Mouse (Mus musculus) hindbrain, embryonic 14.5 days (tissue): ENCODE measurements around the gene Rngtt. TPM values are rescaled to one million over a fixed set of nuclear protein-coding genes. Genes with fewer than 3 reads are reported as not detected.
"Not testable (repeated sequence)": the region's sequence is repeated elsewhere in the genome, so short reads cannot be mapped to it uniquely, and the experiment has no call there.

ENCODE experiments used
- ATAC-seq: fragments of 200-750 bp; cut with Nextera tagmentation; 2 replicates; pipeline ENCODE4 v1.8.0; 2017; ENCODE audit warnings: moderate number of reproducible peaks, mild to moderate bottlenecking, moderate TSS enrichment, moderate library complexity; ENCODE audit not compliant: low FRiP score
- DNase-seq: peaks from one replicate; pipeline ENCODE4 v3.0.0-alpha.2; 2015; ENCODE audit warnings: low spot score
- H3K27ac ChIP-seq: fragments of 300-500 bp; sonication (generic); 2 replicates; pipeline ENCODE4 v1.5.1; 2014; ENCODE audit warnings: mild to moderate bottlenecking, moderate library complexity
- H3K27me3 ChIP-seq: fragments of 300-500 bp; sonication (generic); 2 replicates; pipeline ENCODE4 v1.6.1; 2014; ENCODE audit warnings: mild to moderate bottlenecking, low read length, mixed read lengths; ENCODE audit not compliant: control insufficient read depth, insufficient read depth
- H3K36me3 ChIP-seq: fragments of 300-500 bp; sonication (generic); replicated peaks from 2 replicates; pipeline ENCODE4 v1.6.1; 2014; ENCODE audit not compliant: control insufficient read depth, insufficient read depth
- H3K4me1 ChIP-seq: fragments of 300-500 bp; sonication (generic); replicated peaks from 2 replicates; pipeline ENCODE4 v1.6.1; 2014; ENCODE audit warnings: antibody characterized with exemption, low read length, mixed read lengths; ENCODE audit not compliant: control insufficient read depth, insufficient read depth
- H3K4me2 ChIP-seq: fragments of 300-500 bp; sonication (generic); replicated peaks from 2 replicates; pipeline ENCODE4 v1.6.1; 2014; ENCODE audit warnings: mild to moderate bottlenecking, moderate library complexity
- H3K4me3 ChIP-seq: fragments of 300-500 bp; sonication (generic); replicated peaks from 2 replicates; pipeline ENCODE4 v1.5.1; 2014; ENCODE audit warnings: mild to moderate bottlenecking, low read length
- H3K9ac ChIP-seq: fragments of 300-500 bp; sonication (generic); 2 replicates; pipeline ENCODE4 v1.6.1; 2014
- H3K9me3 ChIP-seq: fragments of 300-500 bp; sonication (generic); 2 replicates; pipeline ENCODE4 v1.6.1; 2016; ENCODE audit warnings: low read length; ENCODE audit not compliant: control insufficient read depth
- WGBS: fragments of 180-500 bp; shearing (Covaris S2); extraction: QIAGEN DNeasy Blood & Tissue Kit; methylation state at CpG from one replicate; pipeline ENCODE4 v1.1.7; 2014; 5-methylcytosine and 5-hydroxymethylcytosine counted together
- polyA plus RNA-seq: library from polyadenylated mRNA; unstranded; fragments of >200 nt; fragmentation: Nextera tagmentation; extraction: Ambion mirVana; gene quantifications from 2 replicates; pipeline ENCODE4 v1.2.1, GENCODE M21; 2014

Gene Rngtt
- polyA plus RNA-seq, 1 experiment from 2014 or later, result 26.5 TPM

- no peak overlapping the region for H3K4me2 ChIP-seq
- H3K4me1 ChIP-seq, result no peaks in the 10 kb centered on the region; the same call in 1 of the 2 replicates
- 71% methylated on average over 4 of the region's 4 CpGs for WGBS
- H3K36me3 ChIP-seq, result no peaks in the 10 kb centered on the region
- H3K9ac ChIP-seq, result no peak overlapping the region
- no peaks in the 10 kb centered on the region for H3K27me3 ChIP-seq
- ATAC-seq (no peak), DNase-seq (no peak)
- H3K9me3 ChIP-seq, result no peaks in the 10 kb centered on the region
- H3K27ac ChIP-seq, result no peak overlapping the region
- H3K4me3 ChIP-seq, result no peak overlapping the region
Observed at GRCm38 (mm10) chr4:33413791-33414190, 103.7 kb downstream of the Rngtt start.

GRCm38 (mm10) chr4:33414781-33415180, 104.7 kb downstream of the Rngtt start:
- no peaks in the 10 kb centered on the region for H3K36me3 ChIP-seq
- no peak for ATAC-seq
- 50% methylated on average over 4 of the region's 4 CpGs for WGBS

GRCm38 (mm10) chr4:33417391-33417790, 107.3 kb downstream of the Rngtt start:
- WGBS, result 92% methylated on average over 4 of the region's 4 CpGs
- no peak overlapping the region for H3K4me3 ChIP-seq
- H3K27me3 ChIP-seq, result no peaks in the 10 kb centered on the region
- no peak overlapping the region for H3K4me2 ChIP-seq
- no peak for DNase-seq
- H3K36me3 ChIP-seq, result no peaks in the 10 kb centered on the region
- no peak for ATAC-seq
- H3K9ac ChIP-seq, result no peak overlapping the region
- H3K4me1 ChIP-seq, result no peaks in the 10 kb centered on the region; the same call in 1 of the 2 replicates
- H3K27ac ChIP-seq, result no peak overlapping the region
- no peaks in the 10 kb centered on the region for H3K9me3 ChIP-seq

More at GRCm38 (mm10) chr4:33414781-33415180, 104.7 kb downstream of the Rngtt start:
- DNase-seq, result no peak
- Histone ChIP-seq H3K9ac (no peak overlapping the region), H3K27ac (no peak overlapping the region), H3K4me2 (no peak overlapping the region), H3K27me3 (no peaks in the 10 kb centered on the region), H3K9me3 (no peaks in the 10 kb centered on the region), H3K4me3 (no peak overlapping the region), H3K4me1 (no peaks in the 10 kb centered on the region; the same call in 1 of the 2 replicates)

GRCm38 (mm10) chr4:33419644-33420043, 109.5 kb downstream of the Rngtt start:
- Histone ChIP-seq H3K27ac (no peak overlapping the region), H3K4me3 (no peak overlapping the region), H3K36me3 (no peaks in the 10 kb centered on the region), H3K9me3 (no peaks in the 10 kb centered on the region), H3K27me3 (no peaks in the 10 kb centered on the region), H3K4me1 (no peaks in the 10 kb centered on the region; the same call in 1 of the 2 replicates), H3K4me2 (no peak overlapping the region), H3K9ac (no peak overlapping the region)
- 63% methylated on average over 1 of the region's 1 CpGs for WGBS
- DNase-seq, result no peak
- ATAC-seq, result no peak

GRCm38 (mm10) chr4:33428856-33429255, 118.7 kb downstream of the Rngtt start:
- Histone ChIP-seq H3K4me1 (no peaks in the 10 kb centered on the region), H3K36me3 (no peaks in the 10 kb centered on the region), H3K27ac (no peak overlapping the region), H3K9ac (no peak overlapping the region), H3K27me3 (no peaks in the 10 kb centered on the region), H3K4me2 (no peak overlapping the region), H3K9me3 (no peaks in the 10 kb centered on the region), H3K4me3 (no peak overlapping the region)
- 66% methylated on average over 4 of the region's 4 CpGs for WGBS
- no peak for DNase-seq
- no peak for ATAC-seq

GRCm38 (mm10) chr4:33441864-33442263, 131.8 kb downstream of the Rngtt start:
- Histone ChIP-seq H3K9me3 (no peaks in the 10 kb centered on the region), H3K4me1 (no peaks in the 10 kb centered on the region), H3K36me3 (no peaks in the 10 kb centered on the region), H3K9ac (no peak overlapping the region), H3K4me2 (no peak overlapping the region), H3K27ac (no peak overlapping the region), H3K4me3 (no peak overlapping the region), H3K27me3 (no peaks in the 10 kb centered on the region)
- 94% methylated on average over 6 of the region's 6 CpGs for WGBS
- ATAC-seq (no peak), DNase-seq (no peak)

GRCm38 (mm10) chr4:33446265-33446664, 136.2 kb downstream of the Rngtt start:
- no peak overlapping the region for H3K27ac ChIP-seq
- H3K27me3 ChIP-seq, result no peaks in the 10 kb centered on the region
- H3K4me2 ChIP-seq, result no peak overlapping the region
- no peak for DNase-seq
- H3K36me3 ChIP-seq, result no peaks in the 10 kb centered on the region
- no peaks in the 10 kb centered on the region for H3K9me3 ChIP-seq
- no peak for ATAC-seq
- no peak overlapping the region for H3K4me3 ChIP-seq
- WGBS, result 93% methylated on average over 3 of the region's 3 CpGs
- no peaks in the 10 kb centered on the region for H3K4me1 ChIP-seq
- H3K9ac ChIP-seq, result no peak overlapping the region

GRCm38 (mm10) chr4:33446881-33447280, 136.8 kb downstream of the Rngtt start:
- Histone ChIP-seq H3K4me3 (no peak overlapping the region), H3K9me3 (no peaks in the 10 kb centered on the region), H3K36me3 (no peaks in the 10 kb centered on the region), H3K27me3 (no peaks in the 10 kb centered on the region), H3K27ac (no peak overlapping the region), H3K4me2 (no peak overlapping the region), H3K9ac (no peak overlapping the region), H3K4me1 (no peaks in the 10 kb centered on the region)
- no peak for DNase-seq
- WGBS, result 85% methylated on average over 3 of the region's 3 CpGs
- no peak for ATAC-seq

- H3K36me3 ChIP-seq, H3K27ac ChIP-seq, H3K4me1 ChIP-seq, DNase-seq, H3K4me3 ChIP-seq, H3K27me3 ChIP-seq, H3K9ac ChIP-seq, ATAC-seq, H3K4me2 ChIP-seq, H3K9me3 ChIP-seq: not testable (repeated sequence)
- WGBS, result 97% methylated on average over 8 of the region's 8 CpGs
Observed at GRCm38 (mm10) chr4:33450356-33450755, 140.2 kb downstream of the Rngtt start.

- no peak for DNase-seq
- Histone ChIP-seq H3K27me3 (no peaks in the 10 kb centered on the region), H3K4me3 (no peak overlapping the region), H3K9ac (no peak overlapping the region), H3K9me3 (no peaks in the 10 kb centered on the region), H3K36me3 (no peaks in the 10 kb centered on the region), H3K4me2 (no peak overlapping the region), H3K27ac (no peak overlapping the region), H3K4me1 (no peaks in the 10 kb centered on the region)
- no peak for ATAC-seq
- WGBS, result 94% methylated on average over 3 of the region's 3 CpGs
Observed at GRCm38 (mm10) chr4:33459851-33460250, 149.7 kb downstream of the Rngtt start.
